Mouse (Mus musculus): ENCODE results near the gene Dscaml1.

The Dscaml1 gene

DNA sequence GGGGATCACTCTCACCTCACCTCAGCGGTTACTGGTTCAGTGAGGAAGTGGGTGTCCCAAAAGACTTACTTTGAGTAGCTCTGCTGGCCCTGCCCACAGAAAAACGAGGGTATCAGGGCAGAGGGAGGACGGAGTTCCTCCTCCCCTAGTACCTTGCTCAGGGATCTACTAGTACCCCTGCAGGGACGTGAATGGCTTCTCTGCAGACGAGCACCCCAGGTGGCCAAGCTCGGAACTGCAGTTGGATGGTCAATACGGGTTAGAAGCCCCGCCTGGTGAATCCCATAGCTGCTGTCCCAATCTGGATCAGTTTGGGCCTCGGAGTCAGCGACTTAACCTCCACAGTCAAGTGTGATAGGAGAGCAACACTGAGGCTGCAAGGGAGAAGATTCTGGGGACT, 14.1 kb upstream of the Dscaml1 start:
- DNase-seq, result peak; percentile 91 to 93

DNA sequence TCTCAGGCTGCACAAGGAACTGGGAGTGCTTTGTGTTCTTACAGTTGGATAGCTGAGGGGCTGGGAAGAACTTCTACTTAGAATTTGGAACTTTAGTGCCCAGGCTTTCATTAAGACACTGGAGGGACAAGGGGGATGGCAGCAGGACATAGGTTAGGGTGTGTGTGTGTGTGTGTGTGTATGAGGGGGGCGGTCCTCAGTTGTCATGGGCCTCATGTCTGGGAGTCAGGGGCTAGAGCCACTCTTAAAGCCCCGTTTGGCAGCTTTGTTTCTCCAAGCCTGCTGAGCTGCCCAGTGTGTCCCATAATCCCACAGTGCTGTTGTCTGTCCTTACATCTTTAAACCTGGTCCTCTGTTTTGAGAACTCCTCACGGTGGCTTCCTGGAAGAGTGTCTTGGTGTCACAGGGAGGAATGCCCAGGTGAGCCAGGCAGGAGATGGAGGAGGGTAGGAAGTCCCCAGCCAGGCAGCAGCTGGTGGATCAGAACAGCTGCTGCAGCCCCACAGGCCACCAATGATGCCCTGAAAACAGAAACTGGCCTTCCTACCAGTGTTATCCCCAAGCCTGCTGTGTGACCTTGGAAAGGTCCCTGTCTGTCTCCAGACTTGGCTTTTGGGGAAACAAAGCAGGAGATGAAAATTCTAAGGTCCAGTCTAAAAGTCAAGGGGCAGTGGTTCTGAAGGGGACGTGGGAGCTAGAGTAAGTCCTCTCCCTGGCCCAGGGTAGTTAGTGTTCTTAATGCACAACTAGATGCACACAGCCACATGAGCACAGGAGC, 13.5 kb upstream of the Dscaml1 start:
- DNase-seq, result no peak

DNA sequence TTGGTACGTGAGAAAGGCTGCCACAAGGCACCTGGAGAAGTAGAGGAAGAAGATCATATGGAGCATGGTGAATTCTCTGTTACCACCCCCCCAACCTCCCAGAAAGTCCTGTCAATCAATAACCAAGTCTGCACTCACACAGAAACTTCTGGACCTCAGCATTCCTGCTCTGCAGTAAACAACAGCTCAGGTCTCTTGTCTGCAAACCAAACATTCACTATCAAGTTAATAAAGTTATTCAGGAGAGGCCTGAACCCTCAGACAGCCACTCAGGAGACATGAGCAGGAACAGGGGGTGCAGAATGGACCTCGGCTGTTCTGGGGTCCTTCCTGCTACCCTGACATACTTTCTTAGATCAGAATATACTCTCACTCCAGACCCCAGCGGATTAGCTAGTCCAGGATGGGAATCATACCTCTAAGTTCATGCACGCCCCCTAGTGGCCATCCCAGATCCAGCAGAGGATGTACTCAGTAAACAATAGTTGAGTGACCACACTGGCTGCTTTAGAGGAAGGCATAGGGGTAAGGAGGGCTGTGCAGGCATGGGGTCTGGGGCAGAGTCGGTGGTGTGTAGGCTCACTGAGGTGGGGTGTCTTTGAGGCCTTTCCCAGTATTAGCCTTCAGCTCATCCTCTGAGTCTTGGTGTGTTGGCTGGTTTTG, 12.8 kb upstream of the Dscaml1 start:
- peak; percentile 39 to 57 for DNase-seq

DNA sequence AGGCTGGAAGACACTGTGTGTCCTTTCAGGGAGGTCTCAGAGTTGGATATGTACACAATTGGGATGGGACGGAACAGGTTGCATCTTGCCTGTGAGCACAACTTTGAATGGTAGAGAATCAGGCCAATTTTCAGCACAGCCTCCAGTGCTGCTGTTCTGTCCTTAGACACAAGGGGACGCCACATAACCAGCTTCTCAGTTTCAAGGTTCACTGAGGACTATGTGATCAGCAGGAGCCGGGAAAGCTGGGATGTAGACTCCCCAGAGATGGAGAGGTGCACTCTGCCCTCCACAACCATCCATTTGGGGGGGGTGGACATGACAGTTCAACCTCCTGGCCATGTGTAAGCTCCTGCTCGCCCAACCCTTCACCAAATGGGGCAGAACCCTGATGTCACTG, 10.5 kb upstream of the Dscaml1 start:
- peak; percentile 73 to 83 for DNase-seq

DNA sequence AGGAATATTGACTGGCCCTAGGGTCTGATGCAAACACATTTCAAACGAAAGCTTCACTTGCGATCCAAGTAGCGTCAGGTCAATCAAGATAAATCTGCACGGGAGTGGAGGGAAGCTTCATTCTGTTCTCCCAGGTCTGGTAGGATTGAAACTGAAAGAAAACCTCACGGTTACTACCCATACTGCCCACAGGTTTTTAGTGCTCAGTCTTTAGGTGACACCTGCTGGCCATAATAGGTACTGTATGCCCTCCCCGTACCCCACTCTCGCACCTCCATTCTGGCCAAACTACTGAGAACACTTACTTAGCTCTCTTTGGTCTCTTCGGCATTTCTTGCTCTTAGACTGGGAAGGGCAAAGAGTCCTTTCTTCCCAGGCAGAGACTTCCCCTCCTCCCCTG, 9.2 kb upstream of the Dscaml1 start:
- peak; percentile 75 to 80 for DNase-seq

DNA sequence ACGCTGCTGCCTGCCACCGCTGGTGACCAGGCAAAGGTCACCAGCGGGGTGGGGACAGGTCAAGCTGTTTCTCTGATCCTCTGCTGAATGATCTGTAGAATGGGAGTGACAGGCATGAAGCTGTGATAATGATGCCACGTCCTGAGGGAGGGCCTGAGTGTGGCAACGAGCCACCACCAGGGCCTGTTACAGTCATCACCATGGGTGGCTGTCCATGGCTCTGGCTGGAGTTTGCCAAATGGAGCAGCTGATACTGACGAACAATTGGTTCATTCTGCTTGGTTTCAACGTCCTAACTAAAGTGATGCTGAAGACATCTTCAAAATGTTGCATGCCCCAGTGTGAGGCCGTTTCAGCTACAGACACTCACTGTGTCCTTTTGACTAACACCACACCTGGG, 8.2 kb upstream of the Dscaml1 start:
- DNase-seq, result no peak

DNA sequence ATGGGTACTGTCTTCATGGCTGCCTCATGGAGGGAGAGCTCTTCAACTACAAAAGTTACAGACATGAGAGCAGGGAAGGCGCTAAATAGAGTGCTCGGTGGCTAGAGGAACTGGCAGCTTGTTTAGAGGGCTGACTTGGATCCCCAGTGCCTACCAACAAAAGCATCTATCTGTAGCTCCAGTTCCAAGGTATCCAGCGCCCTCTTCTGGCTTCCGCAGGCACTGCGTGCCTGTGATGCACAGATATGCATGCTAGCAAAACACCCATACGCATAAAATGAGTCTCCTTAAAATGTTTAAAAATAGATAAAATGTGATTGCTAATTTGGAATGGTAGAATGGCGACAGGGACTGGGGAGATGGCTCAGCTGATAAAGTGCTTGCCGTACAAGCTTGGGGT, 5.2 kb upstream of the Dscaml1 start:
- DNase-seq, result peak; percentile 32 to 49

DNA sequence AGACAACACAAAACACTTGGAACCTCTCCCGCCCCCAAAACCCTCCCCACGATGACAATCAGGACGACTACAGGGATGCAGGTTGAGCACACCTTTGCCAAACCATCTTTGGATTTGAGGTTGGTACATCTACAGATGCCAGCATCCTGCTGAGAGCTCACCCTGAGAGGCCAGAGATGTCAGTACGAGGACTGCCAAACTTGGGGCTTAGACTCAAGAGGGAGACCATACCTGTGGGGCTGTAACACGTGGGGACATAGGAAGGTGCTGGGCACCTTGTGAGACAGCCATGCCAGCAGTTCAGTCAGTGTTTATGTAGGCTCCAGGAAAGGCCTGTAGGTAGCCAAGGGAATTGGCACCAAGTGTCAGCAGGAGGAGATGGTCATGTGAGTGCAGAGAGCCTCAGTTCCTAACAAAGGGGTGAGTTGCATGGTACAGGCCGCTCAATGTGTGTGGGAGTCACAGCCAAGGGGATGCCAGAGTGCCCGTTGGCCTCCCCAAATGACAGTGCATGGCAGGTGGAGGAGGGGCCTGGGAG, 3.6 kb upstream of the Dscaml1 start:
- DNase-seq, result peak; percentile 31 to 49

DNA sequence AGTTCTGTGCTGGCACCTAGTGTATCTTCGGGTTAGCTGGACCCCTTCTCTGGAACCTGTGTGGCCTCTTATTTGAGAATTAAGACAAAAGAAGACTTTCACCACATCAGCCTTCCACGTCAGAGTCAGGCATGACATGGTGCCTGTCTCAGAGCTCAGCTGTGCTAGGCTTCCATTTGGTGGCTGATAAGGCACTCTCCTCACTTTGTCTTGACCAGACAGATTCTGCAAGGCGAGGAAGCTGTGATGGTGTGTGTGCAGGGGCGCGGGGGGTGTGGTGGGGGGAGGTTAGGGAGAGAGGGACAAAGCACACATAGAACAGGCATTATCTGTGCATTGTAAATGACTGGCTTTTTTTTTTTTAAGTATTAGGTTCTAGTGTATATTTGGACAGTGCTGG, 3.0 kb downstream of the Dscaml1 start:
- DNase-seq, result no peak

DNA sequence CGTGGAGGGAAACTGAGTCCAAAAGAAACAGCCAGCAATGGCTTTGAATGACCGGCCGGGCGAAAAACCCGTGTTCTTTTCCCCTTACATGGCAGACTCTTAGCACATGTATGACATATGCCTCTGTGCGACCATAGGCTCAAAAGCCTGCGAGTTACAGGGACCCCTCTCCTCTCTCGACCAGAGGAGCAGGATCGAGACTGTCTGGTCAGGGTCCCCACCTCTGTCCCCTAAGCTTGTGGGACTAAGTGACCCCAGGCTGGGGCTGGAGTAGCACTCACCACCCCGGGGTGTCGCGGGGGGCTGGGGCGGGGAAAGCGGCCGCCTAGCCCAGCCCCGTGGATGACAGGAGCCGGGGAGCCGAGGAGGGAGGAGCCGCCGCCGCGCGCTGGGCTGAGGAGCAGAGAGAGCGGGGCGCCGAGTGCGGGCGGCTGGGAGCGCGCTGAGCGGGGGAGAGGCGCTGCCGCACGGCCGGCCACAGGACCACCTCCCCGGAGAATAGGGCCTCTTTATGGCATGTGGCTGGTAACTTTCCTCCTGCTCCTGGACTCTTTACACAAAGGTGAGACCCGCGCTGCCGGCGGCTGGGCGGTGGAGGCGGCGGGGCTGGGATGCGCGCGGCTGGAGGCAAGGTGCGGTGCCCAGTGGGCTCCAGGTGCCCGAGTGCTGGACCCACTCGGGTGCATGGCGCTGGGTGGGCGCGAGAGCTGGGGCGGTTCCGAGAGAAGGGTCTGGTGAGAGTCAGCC, 3.7 kb downstream of the Dscaml1 start:
- peak; percentile 73 to 80 for DNase-seq

DNA sequence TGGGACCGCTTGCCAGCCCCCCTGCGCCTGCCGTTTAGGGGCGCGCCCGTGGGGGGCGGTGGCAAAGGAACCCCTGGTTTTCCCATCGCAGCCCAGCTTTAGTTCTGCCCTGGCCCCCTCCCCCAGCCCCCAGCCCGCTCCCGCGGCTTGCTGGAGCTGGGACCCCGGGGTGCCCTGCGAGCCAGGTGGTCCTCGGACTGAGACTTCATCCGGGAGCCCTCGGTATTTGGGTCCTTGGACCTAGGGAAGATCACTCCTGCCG, 4.2 kb downstream of the Dscaml1 start:
- no peak for DNase-seq

DNA sequence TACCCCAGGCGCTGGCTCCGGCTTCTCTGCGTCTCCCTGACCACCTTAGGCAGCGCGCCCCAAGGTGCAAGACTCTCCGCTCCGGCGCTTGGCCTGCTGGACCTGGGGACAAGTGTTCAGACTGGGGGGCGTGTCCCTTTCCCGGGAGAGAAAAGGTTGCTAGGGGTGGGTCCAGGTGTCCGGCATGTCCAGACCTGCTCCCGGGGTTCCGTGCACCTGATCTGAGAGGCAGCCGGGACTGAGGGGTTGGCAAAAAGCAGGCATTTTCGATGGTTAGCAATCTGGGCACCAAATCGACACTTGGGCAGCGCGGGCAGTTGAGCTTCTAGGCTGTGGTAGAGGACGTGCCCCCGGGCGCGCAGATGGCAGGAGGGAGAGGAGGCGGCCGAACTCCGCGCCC, 4.7 kb downstream of the Dscaml1 start:
- peak; percentile 64 to 65 for DNase-seq

DNA sequence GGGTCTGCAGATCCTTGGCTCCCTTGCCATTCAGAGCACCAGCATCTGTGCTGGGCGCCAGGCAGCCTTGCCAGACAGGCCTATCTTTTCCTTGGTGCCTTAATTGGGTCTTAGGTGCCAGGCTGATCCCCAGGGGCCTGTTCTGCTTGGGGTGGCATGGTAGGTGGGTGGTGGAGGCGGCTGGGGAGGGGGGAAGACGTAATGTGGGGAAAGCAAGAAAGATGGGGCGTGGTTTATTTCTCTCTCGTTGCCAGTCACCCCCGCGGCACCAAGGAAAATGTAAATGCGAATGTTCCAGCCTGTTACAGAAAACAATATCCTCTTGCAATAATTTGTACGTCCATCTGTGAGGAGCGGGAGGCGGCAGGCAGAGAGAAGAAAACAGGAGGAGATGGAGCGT, 6.2 kb downstream of the Dscaml1 start:
- DNase-seq, result no peak

DNA sequence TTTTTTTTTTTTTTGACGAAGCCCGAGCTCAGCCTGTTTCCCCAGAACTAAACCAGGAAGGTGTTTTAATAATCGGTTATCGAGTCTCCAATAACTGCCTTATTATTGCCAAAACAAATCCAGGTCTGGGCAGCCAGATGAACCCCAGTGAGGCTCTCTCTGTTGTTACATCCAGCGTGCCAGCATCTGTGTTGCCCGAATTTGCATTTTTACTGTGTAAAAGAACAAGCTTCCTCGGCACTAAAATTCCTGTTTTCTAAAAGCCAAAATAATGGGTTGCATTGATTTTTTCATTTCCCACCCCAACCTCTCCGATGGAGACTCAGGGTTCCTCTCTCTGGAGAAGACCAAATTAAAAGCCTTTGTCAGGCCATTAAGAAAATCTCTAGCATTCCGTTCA, 6.7 kb downstream of the Dscaml1 start:
- DNase-seq, result no peak

DNA sequence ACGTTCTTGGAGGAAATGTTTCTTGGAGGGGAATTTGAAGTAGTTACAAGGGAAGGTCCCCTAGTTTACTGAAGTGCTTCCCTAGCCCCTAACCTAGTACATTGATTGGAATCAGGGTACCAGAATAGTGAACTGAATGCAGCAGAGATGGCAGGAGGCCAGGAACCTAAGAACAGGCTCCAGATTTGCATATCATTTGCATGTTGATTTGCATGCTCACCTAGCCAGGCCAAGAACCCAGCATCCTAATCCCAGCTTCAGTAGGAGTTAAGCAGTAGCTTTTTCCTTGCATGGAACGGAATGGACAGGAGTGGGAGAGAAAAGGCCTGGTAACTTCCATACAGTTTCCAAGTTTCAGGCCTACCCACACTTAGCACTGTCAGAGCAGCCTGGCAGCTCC, 7.7 kb downstream of the Dscaml1 start:
- no peak for DNase-seq

DNA sequence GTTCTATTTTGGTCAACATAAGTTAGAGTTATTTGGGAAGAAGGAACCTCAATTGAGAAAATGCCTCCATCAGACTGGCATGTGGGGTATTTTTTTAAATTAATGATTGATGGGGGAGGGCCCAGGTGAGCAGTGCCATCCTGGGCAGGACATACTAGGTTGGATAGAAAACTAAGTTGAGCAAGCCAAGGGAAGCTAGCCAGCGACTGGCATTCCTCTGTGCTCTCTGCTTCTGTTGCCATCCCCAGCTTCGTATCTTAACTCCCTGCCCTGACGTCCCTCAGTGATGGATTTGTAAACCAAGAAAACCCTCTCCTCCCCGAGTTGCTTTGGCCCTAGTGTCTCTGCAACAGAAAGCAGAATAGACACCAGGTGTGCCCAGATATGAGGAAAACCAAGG, 12.6 kb downstream of the Dscaml1 start:
- no peak for DNase-seq

DNA sequence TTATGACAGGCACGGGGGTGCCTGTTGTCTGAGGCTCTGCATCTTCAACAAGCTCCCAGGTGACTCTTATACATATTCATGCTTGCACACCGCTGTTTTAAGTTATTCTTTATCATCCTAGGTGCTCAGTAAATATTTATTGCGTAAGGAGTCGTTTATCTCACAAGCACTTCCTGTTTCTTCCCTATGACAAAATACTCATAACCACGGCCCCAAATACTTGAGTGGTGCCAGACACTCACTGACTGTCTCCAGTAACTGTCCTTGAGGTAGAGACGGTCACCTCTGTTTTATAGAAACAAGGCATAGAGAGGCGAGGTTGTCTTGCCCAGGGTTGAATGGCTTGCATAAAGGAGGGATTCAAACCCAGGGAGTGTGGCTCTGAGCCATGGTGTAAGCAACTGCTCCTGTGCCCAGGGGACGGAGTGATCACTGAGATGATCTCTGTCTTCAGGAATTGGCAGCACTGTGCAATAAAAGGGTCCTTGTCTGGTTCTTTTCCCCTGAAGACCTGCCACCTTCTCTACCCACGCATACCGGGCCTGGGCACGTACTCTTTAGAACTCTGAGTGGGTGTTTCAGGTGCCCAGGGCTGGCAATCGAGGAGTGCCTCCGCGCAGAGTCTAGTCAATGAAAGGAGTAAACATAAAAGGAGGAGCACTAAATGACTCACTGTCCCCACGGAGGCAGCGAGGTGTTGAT, 13.8 kb downstream of the Dscaml1 start:
- DNase-seq, result no peak

DNA sequence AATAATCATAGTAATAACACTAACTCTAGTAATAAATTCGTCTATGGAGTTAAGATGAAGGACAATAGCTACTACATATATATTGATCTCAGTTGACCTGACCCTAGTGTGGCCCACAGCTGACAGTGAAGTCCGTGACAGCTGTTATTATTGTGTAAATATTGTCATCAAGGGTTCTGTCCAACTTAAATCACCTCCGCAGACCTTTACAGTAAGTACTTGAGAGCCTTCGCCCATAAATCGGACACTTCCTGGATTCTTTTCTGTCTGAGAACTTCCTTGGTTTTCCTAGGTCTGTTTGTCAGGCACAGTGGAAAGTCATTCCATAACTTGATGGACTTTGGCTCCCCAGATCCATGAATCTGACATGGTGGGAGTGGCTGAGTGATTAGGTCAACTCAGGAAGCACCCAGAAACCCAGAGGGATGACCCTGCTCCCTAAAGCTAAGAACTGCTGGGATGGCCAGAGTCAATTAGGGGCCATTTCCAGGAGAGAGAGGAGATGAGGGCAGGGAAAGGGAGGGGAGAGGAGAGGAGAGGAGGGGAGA, 17.9 kb downstream of the Dscaml1 start:
- no peak for DNase-seq

DNA sequence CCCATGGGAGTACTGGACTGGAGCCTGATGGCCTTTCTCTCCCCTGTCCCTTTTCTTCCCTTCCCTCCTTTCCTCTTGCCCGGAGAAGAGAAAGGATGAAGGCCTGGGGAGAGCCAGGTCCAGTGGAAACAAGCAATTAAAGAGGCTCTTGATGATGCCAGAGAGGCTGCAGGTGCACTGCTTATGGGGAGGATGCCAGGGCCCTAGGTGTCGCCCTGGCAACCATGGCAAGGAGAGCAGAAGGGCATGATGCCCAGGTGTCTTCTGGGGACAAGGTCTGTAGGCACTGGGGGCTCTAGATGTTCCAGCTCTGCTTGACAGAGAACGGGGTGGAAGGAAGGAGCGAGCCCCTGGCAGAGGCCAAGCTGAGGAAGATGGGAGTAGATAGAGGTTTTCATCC, 23.2 kb downstream of the Dscaml1 start:
- peak; percentile 74 for DNase-seq

DNA sequence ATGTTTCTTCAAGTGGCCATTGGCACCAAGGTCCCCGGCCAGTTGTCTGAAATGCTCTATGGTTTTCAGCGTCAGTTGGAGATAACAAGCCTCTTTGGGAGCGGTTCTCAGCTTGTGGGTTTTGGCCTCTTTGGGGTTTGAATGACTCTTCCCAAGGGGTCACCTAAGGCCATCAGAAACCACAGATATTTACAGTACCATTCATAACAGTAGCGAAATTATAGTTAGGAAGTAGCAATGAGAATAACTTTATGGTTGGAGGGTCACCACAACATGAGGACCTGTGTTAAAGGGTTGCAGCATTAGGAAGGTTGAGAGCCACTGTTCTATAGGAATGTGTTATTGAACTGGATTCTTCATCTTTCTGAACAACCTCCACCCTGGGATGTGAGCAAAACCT, 24.9 kb downstream of the Dscaml1 start:
- DNase-seq, result no peak

DNA sequence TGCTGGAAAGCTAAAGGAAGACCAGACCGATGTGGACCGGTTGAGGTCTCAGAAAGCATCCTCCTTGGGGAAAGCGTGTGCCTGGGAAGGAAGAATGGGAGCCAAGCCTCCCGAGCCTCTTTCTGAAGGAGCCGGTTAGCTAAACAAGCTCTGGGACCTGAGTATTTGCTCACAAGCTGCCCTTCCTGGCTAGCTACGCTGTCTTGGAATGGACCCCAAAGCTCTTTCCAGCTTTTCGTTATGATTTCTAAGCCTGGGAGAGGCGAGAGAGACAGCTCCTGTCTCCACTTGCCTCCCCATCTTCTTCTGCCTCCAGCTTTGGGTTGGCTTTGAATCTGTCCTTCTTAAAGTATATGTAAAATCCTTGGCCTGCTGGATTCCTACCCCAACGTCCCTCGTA, 27.6 kb downstream of the Dscaml1 start:
- DNase-seq, result no peak

DNA sequence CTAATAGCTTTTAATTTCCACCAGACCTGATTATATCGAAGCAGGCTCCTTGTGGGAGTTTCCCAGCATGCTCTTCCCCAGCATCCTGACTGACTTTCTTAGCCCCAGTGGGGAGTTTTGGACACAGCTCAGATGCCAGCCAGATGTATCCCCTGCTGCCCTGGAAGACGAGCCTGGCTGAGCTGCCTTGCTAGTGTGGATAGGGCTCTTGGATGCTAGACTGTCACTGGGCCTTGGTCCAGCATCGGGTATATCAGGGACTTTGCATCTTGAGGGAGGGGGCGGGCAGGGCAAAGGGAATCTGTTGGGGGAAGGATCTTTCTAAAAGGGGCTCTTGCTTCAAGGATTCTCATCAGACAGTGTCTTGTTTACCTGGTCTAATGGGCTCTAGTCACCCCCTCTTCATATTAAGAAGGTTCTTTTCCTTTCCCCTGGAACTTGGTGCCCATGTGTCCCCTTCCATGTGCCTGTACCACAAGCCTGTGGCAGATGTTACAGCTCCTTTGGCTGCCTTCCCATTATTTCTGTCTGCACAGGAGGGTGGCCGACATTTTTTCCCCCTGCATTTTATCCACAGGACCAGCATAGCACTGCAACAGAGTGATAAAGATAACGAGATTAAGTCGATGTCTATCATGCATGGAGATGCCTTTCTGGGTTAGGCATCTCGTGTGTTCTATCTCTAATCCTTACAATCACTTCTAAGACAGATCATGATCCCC, 28.6 kb downstream of the Dscaml1 start:
- DNase-seq, result no peak

All from cerebellum, adult 18-20 months (tissue).